Mouse (Mus musculus) erythroblast, embryonic 14.5 days (primary cell): ENCODE measurements around the gene Cysltr2.

ENCODE experiments used
- GATA1 ChIP-seq: IDR thresholded peaks from 2 replicates; pipeline ENCODE4 v1.6.1; 2012; ENCODE audit warnings: low read length, inconsistent platforms, mixed read lengths
- TAL1 ChIP-seq: IDR thresholded peaks from 3 replicates; pipeline ENCODE4 v1.6.1; 2012; ENCODE audit warnings: low read length, inconsistent platforms, mixed read lengths

GRCm38 (mm10) chr14:73031218-73031617 lies 17.7 kb downstream of the Cysltr2 start:
- TF ChIP-seq TAL1 (no peak), GATA1 (no peak)
